Mouse (Mus musculus): ENCODE data around the gene Hoxc5.

GRCm38 (mm10) chr15:102969296-102969695, 2.1 kb downstream of the Hoxc5 start:
- TF ChIP-seq MAX (IDR thresholded peaks at IDR 0.05), result no peak
- TF ChIP-seq CTCF (IDR thresholded peaks at IDR 0.05; ENCODE audit: control insufficient read depth, insufficient read depth, insufficient read length), result no peak
- TF ChIP-seq USF1 (IDR thresholded peaks at IDR 0.05; ENCODE audit: low read depth), result no peak
- no peak for TF ChIP-seq CEBPB (IDR thresholded peaks at IDR 0.05; ENCODE audit: low read depth)
- TF ChIP-seq MYOD1 (IDR thresholded peaks at IDR 0.05; ENCODE audit: control insufficient read depth, insufficient read length, low read depth), result no peak
- TF ChIP-seq MYOG (IDR thresholded peaks at IDR 0.05; ENCODE audit: control insufficient read depth, extremely low read depth, insufficient read length), result no peak
- no peak for TF ChIP-seq FOSL1 (IDR thresholded peaks at IDR 0.05; ENCODE audit: insufficient read depth, low read length, poor library complexity, severe bottlenecking)

Data from C2C12 (cell line).